Mouse (Mus musculus): ENCODE data around the gene Klk15.

Klk15 gene

DNA sequence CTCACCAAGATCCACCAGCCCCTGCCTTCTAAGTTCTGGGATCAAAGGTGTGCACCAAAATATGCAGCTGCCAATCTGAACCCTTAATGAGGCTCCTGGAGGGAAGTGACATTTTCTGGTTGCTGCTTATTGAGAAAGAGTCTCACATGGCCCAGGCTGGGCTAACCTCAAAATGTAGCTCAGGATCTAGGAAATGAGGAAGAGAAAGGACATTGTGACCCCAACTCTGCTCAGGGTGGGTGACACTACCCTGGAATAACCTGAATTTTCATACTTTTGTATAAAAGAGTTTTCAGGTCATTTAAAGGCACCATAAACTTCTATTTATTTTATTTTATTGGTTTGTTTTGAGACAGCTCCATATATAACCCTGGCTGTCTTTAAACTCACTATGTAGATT lies 52.1 kb downstream of the Klk15 start:
- no peak for DNase-seq

Measured in right cerebral cortex, postnatal 25 days (tissue).